Mouse (Mus musculus) thymus, adult 18-20 months (tissue): ENCODE measurements around the gene Arhgef3.

Experiments used
- DNase-seq, 2 experiments: peaks; one replicate each; pipeline ENCODE4 v3.0.0; 2022; ENCODE audit warnings: mixed read lengths in 2 of 2

Arhgef3 gene

DNA sequence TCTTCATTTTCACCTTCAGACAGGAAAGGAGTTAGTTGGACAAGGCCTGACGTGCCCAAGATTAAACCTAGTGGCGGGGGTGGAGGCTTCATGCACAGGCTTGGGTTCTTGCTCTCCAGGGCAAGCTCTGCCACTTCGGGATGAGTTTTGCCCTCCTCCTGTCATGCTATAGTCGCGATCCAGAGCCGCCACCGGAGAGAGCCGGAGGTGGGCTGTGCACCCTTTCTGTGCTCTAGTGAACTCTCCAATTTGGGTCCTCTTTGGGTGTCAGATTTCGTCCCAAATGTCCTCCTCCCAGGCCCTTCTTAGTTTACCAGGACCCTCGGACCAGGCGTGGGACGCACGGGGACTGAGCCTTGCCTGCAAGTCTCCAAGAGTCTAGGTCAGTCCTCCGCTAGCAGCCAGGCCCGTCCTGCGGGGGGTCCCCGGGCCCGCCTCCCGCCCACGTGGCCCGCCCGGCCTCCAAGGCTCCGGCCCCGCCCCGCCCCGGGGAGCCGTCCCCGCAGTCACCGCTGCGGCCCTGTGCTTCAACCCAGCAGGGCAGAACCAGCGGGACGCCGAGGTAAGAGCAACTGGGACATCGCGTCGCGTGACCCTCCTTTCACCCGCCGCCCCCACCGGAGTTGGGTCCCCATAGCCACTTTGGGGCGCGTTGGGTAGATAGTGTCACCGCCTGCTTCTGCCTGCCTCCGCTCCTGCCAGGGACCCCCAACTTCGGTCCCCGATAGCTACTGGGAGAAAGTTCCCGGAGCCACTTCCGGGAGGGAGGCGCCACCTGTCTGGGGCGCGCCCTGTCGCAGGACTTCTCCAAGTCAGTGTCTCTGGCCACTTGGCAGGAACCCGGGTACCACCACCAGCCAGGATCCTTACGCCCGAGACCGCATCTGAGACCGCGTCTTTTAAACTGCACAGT, at the start of gene Arhgef3:
Arhgef3 (plus strand) TSS at position 538 of the 913 bp plus-strand sequence.
- peak; percentile 15 to 16 for DNase-seq

GRCm38 (mm10) chr14:27066171-27066929, 48.3 kb upstream of the Arhgef3 start:
- no peak for DNase-seq

GRCm38 (mm10) chr14:27067866-27068271, 46.8 kb upstream of the Arhgef3 start:
- DNase-seq: no peak

DNA sequence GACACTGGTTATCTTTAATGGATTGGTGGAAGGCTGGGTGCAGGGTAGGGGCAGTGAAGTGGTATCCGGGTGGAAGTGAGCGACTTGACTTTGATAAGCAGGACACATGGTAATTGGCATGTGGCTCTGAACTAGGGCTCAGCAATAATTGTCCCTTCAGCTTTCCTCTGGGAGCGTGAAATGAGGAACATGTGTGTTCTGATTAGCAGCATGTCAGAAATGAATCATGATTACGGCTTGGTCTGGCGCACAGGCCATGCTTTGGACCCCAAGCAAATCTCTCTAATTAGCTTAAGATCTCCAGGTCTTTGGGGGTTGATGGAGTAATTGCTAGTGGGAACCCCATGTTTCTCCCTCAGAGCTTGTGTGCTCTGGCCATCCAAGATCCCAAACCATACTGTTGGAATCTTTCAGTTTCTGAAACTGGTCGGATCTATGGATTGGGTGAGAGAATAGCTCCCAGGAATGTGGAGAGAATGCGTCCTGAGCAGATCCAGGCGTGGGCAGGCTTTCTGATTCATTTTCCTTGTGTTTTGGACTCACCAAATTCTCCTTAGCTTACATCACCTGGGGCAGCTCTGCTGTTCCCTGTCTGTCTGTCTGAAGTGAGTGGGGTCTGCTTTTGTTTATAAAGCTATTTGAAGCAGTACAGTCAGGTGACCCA, 45.1 kb upstream of the Arhgef3 start:
- DNase-seq: no peak

- no peak for DNase-seq
Observed at GRCm38 (mm10) chr14:27070128-27070527, 44.6 kb upstream of the Arhgef3 start.

- no peak for DNase-seq
Observed at GRCm38 (mm10) chr14:27070758-27071157, 43.9 kb upstream of the Arhgef3 start.

DNA sequence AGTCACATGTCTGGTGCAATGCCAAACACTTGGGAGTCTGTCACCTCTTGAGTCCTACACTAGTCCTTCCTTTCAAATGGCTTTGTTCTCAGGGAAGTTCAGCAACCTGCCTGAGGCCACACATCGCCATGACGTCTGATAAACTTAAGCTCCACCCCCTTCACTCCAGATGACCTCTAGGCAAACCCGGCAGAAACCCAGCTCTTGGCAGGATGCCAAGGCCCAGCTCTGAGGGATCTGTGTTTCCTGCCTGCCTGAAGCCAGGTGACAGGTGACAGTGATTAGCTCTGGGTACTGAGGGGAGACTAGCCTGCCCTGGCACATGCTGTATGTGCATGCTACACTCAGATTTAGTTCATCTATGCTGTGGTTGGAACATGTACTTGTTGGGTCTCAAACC, 42.7 kb upstream of the Arhgef3 start:
- DNase-seq: peak in 1 of 2 experiments; percentile 5

DNA sequence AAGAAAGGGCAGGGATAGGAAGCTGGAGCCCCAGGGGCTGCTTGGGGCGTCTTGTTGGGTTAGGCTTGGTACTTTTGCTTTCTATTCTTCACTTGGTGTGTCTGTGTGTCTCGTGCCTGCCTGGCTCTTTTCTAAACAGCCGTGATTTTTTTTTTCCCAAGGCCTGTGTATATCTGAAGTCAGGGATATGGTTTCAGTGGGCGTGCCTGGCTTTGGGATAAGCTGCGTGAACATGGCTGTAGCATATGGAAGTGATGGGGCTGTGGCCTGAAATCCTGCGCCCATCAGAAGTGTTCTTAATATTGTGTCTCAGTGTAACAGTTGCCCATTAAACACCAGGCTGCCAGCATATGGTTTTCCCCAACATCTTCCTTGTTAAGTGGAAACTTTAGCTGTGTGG, 39.6 kb upstream of the Arhgef3 start:
- DNase-seq: no peak

GRCm38 (mm10) chr14:27075909-27076521, 38.7 kb upstream of the Arhgef3 start:
- DNase-seq: no peak

- DNase-seq: no peak
Observed at GRCm38 (mm10) chr14:27076522-27076920, 38.2 kb upstream of the Arhgef3 start.

- DNase-seq: no peak
Observed at GRCm38 (mm10) chr14:27081536-27082275, 33.0 kb upstream of the Arhgef3 start.

DNA sequence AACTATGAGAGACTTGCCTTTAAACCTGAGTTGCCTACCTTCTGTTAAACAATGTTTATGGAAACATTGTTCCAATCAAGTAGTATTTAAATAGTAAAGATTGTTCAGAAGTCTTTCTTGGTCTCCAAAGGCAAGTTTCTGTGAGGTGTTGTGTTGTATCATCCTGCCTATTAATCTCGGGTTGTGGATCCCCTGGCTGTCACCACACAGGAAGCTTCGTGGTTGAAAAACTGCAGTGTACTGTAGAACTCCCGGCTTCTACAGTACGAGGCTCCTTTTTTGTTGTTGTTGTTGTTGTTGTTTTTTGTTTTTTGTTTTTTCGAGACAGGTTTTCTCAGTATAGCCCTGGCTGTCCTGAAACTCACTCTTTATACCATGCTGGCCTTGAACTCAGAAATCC, 29.2 kb upstream of the Arhgef3 start:
- DNase-seq: no peak

DNA sequence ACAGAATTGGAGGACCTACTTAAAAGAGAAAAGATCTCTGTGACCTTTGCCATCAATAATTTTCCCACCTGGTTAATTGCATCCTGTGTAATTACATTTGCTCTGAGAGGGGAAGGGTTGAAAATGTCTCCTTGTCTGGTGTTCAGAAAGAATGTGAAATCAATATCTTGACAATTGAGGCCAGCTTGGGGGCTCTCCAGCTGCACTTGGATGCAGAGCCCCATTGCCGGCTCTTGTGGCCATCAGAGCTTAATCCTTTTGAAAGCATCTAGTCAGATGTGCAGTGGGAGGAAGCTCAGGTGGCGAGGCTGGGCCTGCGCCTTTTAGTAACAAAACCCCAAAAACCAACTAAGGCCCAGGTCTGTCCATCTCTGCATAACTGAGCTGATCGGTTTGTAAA, 28.7 kb upstream of the Arhgef3 start:
- no peak for DNase-seq

GRCm38 (mm10) chr14:27094247-27094646, 20.5 kb upstream of the Arhgef3 start:
- DNase-seq: no peak

- no peak for DNase-seq
Observed at GRCm38 (mm10) chr14:27096133-27096532, 18.6 kb upstream of the Arhgef3 start.

DNA sequence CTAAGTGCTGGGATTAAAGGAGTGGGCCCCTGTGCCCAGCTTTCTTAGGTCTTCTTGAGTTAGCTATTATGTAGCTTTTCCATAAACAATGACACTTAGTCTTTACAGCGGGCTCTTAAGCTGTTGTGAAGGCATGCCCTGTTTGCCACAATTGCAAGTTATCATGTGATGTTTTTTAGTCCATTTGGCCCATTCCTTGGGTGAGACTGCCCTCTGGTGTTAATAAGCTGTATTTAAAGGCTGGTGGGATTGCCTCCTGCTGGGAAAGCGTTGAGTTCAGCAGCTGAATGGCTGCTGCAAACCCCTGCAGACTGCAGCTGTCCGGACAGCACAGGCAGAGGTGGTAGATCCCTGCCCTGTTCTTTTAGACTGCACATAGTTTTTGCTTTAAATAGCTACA, 17.9 kb upstream of the Arhgef3 start:
- DNase-seq: no peak

GRCm38 (mm10) chr14:27101735-27102134, 13.0 kb upstream of the Arhgef3 start:
- no peak for DNase-seq

- DNase-seq: no peak
Observed at GRCm38 (mm10) chr14:27102720-27103119, 12.0 kb upstream of the Arhgef3 start.

DNA sequence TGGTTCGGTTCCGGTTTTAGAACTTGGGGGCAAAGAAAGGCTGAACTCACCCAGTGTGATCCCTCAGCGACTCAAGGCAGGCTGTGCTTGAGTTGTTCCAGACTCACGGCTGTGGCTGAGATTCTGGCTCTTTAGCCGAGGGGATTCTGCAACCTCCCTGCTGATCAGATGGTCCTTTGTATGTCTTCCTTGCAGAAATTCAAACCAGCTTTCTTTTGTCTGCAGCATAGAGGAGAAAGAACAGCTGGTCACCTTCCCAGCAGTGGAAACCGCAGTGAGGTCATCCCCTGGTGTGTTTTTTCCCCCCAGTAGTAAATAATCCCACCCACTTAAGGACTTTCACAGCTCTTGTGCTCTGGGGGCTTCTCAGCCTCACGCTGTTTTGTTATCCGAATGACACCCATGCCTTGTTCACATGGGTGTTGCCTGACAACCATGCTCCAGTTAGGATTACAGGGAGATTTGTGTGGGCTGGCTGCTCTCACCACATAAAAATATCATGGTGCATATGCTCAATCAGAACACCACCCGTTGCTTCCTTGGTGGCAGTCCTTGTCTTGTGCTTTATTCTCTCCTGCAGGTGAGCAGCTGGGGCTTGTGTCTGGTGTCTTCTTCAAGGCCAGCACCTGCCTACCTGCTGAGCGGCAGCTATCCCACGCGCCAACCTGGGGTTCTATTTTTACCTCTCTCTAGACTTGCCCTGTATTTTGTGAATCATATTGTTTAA, 8.8 kb upstream of the Arhgef3 start:
- no peak for DNase-seq

DNA sequence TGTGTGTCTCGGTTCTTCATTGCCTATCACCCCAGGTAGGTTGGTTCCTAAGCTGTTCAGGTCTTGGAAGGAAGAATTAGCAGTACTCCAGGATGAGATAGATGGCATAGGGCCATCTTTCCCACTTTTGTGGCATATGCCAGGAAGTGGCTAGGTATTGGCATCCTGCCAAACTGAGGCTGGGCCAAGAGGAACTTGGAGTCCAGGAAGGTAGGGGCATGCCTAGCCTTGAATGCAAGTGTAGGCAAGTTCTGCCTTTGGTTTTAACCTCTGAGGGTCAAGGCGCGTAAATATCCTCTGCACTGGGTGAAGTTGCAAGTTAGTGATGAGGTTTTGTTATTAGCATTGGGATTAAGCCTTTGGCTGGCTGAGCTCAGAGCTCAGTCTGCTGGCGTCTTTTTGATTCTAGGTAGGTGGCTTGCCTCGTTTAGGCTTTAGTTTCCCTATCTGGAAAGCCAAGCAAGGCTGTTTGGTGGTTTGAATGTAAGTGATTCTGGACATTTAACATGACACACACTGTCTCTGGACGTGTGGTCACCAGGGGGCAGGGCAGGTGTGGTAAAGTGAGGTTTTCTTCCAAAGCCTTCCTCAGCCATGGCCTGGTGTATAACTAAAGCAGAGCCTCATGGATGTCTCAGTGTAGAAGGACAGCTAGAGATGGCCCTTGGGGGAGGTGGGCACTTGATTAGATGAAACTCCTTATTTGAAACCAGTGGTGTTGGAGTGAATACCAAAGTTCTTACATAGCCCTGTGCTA, 5.8 kb upstream of the Arhgef3 start:
- no peak for DNase-seq

DNA sequence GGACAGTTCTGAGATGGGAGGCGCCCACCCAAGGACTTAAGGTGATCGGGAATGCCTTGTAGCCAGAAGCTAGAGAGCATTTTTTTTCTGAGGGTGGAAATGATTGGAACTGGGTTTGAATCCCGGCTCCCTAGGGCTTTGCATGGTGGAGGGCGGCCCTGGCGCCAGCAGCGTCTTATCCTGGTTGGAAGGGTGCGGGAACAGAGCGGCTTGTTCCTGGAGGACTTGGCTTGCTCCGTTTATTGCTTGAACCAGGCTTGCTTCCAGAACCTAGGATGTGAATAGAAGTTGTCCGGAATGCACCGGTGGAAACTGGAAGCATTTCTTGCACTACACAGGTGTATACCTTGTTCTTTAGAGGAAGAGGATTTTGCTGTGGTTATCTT, 569 bp downstream of the Arhgef3 start:
- no peak for DNase-seq
